Mouse (Mus musculus) T-helper 1 cell (primary cell): Measurements from ENCODE around the gene Pate3.
"Not testable (repeated sequence)": the region's sequence is repeated elsewhere in the genome, so short reads cannot be mapped to it uniquely, and the experiment has no call there.

Experiments
- in situ Hi-C: fragments of 300-600 bp; cut with MboI, MseI; formaldehyde crosslinking; loops from one replicate; pipeline ENCODE4 v1.15.1; 2025; ENCODE audit warnings: high pct_unique_total_duplicates

Gene Pate3

DNA sequence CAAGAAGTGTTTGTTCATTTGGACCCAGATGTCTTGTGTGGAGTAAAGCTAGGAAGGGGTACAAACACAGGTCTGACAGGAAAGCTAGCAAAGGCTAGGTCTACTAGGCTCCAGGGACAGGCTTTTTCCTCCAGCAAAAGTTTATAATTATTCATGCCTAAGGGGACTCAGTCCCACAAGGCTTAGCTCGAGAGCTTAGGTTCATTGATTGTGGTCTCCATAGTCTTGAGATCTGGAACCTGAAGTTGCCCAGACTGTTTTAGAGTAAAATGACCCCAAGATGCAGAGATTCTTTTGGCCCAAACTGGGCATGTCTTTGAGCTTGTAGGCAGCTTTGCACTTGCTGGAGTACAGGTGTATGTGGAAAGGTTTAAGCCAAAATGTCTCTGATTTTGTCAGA is at the start of gene Pate3:
TSS of gene Pate3 (minus strand) at position 101 of the 400 bp plus-strand sequence.
- in situ Hi-C loops: no loop called here

DNA sequence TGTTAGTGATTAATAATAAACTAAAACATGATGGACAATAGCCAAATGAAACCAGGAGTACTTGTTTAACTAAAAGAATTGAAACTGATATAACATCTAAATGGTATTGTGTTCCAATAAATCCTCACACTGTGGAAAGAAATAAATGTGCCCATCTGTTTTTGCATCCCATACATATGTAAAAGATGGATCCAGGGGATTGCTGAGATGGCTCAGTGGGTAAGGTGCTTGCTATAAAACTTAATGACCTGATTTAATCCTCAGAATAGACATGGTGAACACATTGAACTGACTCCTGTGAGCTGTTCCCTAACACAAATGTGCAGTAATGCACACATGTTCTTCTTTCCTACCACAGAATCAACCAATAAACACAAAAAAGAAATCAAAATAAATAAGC is 43.9 kb upstream of the Pate3 start:
- in situ Hi-C loops: no loop called here

DNA sequence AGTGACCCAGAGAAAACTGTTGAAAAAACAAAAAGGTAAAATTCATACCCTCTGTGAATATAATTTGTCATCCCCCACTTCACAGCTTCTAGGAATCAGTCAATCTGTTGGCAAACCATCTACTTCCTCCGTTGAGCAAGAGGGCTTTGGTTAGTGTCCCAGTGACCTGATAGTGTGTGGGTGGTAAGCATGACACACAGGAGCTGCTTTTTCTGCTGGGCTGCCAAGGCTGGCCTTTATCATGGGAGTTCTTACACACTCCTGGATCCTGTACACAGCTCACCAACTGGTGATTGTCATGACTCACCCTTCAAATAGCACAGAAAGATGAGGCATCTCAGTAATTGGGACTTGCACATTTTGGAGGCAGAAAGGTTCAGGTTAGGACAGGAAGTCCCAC is 39.0 kb upstream of the Pate3 start, which contains the start of gene Pate1:
TSS of gene Pate1 (minus strand) at position 378 of the 400 bp plus-strand sequence.
- in situ Hi-C loops: no loop called here

DNA sequence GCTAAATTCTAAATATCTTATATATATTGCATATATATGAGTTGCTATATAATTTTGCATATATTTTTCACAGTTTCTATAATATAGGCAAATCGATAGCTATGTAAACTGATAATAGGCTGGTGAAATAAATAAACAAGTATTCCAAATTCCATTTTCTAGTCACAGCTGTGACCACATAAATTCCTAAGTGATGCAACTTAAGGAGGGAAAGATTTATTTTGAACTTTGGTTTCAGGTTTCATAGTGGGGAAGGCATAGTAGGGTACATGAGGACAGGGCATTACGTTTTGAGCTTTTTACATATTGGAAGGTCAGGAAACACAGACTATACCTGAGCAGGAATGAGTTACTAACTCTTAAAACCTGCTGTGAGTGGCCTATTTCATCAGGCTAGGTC is 25.6 kb upstream of the Pate3 start:
- in situ Hi-C loops: no loop called here

DNA sequence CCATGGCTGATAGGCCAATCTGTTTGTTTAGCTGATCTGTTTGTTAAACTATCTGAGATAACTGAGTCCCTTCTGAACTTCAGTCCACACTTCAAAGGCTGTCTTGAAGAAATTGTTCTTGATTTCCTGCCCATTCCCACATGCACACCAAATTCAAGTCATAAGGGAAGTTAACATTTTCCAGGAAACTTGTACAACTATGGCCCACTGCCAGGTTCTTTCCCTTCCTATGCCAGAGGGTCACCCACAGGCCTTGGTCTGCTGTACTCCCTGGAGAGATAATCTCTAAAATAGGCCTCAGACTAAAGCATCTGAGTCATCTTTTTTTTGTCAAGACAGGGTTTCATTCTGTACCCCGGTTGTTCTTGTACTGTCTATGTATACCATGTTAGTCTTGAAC is 15.0 kb downstream of the Pate3 start:
- in situ Hi-C loops: no loop called here

DNA sequence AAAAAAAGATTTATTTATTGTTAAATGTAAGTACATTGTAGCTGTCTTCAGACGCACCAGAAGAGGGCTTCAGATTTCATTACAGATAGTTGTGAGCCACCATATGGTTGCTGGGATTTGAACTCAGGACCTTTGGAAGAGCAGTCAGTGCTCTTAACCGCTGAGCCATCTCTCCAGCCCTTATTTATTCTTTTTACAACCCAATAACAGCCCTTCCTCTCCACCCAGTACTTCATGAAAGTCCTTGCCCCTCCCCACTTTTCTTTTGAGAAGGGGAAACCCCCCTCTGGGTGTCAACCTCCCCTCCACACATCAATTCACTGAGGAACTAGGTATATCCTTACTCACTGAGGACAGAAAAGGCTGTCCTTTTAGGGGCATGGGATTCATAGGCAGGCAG is 31.2 kb downstream of the Pate3 start:
- in situ Hi-C loops: not testable (repeated sequence)

- in situ Hi-C loops: no loop called here
Observed at GRCm38 (mm10) chr9:35614005-35614404, 34.0 kb downstream of the Pate3 start.

GRCm38 (mm10) chr9:35611841-35612240 is 36.2 kb downstream of the Pate3 start, which contains the start of gene Pate4:
TSS of gene Pate4 (minus strand) at chr9:35611941.
- in situ Hi-C loops: no loop called here

- in situ Hi-C loops: loop anchor here (10.0 kb wide), 1 partner anchor 1497 kb away; no protein-coding TSS in a partner anchor
Observed at GRCm38 (mm10) chr9:35607647-35608405, 40.2 kb downstream of the Pate3 start.
